Mouse (Mus musculus): Measurements from ENCODE around the gene Nav3. TPM values are rescaled to one million over a fixed set of nuclear protein-coding genes. Genes with fewer than 3 reads are reported as not detected.

The Nav3 gene
- 4.9 and 7.7 TPM in 2 replicates for total RNA-seq (2014; rRNA removed; ENCODE audit: low replicate concordance)
- 1.4 and 2.0 TPM in 2 replicates for polyA plus RNA-seq (2015; fragmentation: Nextera tagmentation; extraction: Ambion mirVana)

DNA sequence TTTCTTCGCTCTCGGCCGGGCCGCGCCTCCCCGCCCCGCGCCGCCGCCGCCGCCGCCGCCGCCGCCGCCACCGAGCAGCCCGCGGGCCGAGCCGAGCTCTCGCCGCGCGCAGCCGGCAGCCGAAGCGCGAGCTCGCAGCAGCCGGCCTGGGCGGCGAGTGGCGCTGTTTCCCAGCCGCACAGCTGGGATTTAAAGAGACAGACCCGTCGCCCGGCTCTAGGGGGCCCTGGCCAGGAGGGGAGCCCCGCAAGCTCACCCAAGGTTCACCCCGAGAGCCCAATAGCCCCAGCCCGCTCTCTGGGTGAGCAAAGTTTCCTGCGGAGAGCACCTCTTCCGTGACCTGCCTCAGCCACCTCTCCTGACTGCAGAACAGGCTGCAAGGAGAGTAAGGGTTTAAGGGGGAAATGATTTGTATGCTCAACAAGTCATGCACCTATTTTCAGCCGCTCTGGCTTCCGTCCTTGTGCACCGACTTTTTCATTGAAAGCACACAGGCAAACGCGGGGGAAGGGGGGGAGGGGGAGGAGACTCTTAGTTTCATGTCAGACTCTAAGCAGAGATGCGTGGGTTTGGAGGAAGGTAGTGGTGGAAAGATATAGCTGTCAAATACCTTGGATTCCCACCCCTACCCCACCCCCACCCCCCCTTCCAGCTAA lies at the start of gene Nav3:
Gene Nav3 (minus strand): TSS at position 367 of the 656 bp plus-strand sequence.
- WGBS: under 1% methylated on average over 49 of the region's 50 CpGs
- Histone ChIP-seq H3K27ac (ENCODE audit: low read depth) (peak within 1 kb of the TSS; percentile 57; the same call in 1 of the 2 replicates), H3K4me2 (ENCODE audit: low read depth, low read length) (peak within 1 kb of the TSS; percentile 93), H3K36me3 (replicated peaks; ENCODE audit: control insufficient read depth, insufficient read depth, low read length) (no peaks in the 10 kb centered on the region), H3K4me3 (ENCODE audit: low read depth, low read length) (peak within 1 kb of the TSS; percentile 89), H3K4me1 (ENCODE audit: control insufficient read depth, insufficient read depth) (peaks cover 9% of the 10 kb centered on the region; the same call in 1 of the 2 replicates), H3K9ac (replicated peaks; ENCODE audit: low read depth, low read length) (peak within 1 kb of the TSS; percentile 66), H3K9me3 (replicated peaks; ENCODE audit: control insufficient read depth, low read length) (no peaks in the 10 kb centered on the region), H3K27me3 (ENCODE audit: control insufficient read depth, insufficient read depth, low read length) (0 out of 2 replicates have a peak, but pooled peaks cover 14% of the 10 kb centered on the region)
- no peak for TF ChIP-seq EP300 (IDR thresholded peaks at IDR 0.05; ENCODE audit: low read depth)
- TF ChIP-seq CTCF (IDR thresholded peaks at IDR 0.05; ENCODE audit: low read depth): peak; percentile 38
- ATAC-seq (ENCODE audit: insufficient read depth, low read depth) (peak; percentile 89), DNase-seq (ENCODE audit: low spot score) (peak; percentile 57)

DNA sequence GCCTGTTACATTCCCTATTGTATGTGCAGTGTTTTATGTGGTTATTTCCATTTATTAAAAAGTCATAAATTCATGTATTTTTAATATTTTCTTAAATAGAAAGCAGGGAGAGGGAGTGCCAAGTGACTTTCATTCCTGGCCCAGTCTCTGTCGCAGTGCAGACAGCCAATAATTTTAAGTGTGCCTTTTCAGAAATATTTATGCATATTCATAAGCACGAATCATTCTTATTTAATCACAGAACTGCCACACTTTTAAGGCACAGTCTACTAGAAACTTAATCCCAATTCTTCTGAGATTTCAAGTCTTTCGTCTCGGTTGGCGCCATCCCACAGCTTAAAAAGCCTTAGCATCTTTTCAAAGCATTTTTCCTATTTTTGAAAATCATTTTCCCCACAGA lies 29.3 kb upstream of the Nav3 start:
- DNase-seq (ENCODE audit: low spot score): no peak
- WGBS: 78% methylated on average over 5 of the region's 5 CpGs

DNA sequence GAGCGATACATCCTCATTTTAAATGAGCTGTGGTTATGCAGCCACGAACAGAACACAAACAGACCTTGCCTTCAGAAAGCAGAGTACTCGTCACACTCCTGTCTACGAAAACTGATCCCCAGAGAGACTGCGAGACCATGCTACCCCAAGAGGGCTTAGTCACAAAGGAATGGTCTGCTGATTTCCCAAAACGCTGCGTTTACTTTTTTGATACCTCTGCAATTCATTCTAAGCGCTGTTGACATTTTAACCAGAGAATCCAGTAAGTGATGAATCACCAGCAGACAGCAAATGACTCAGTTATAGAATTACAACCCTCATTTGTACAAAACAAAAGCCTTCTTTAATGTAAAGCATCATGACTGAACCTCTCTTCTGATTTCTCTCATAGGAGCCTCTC lies 28.8 kb upstream of the Nav3 start:
- Histone ChIP-seq H3K4me3 (ENCODE audit: low read depth, low read length) (no peak overlapping the region), H3K36me3 (replicated peaks; ENCODE audit: control insufficient read depth, insufficient read depth, low read length) (no peaks in the 10 kb centered on the region), H3K4me2 (ENCODE audit: low read depth, low read length) (no peak overlapping the region), H3K27ac (ENCODE audit: low read depth) (no peak overlapping the region), H3K27me3 (ENCODE audit: control insufficient read depth, insufficient read depth, low read length) (no peaks in the 10 kb centered on the region), H3K4me1 (ENCODE audit: control insufficient read depth, insufficient read depth) (no peaks in the 10 kb centered on the region), H3K9ac (replicated peaks; ENCODE audit: low read depth, low read length) (no peak overlapping the region), H3K9me3 (replicated peaks; ENCODE audit: control insufficient read depth, low read length) (no peaks in the 10 kb centered on the region)
- no peak for DNase-seq (ENCODE audit: low spot score)
- TF ChIP-seq EP300 (IDR thresholded peaks at IDR 0.05; ENCODE audit: low read depth): no peak
- TF ChIP-seq CTCF (IDR thresholded peaks at IDR 0.05; ENCODE audit: low read depth): no peak
- 67% methylated on average over 8 of the region's 8 CpGs for WGBS
- no peak for ATAC-seq (ENCODE audit: insufficient read depth, low read depth)

More for the DNA sequence above, 29.3 kb upstream of the Nav3 start:
- no peak for ATAC-seq (ENCODE audit: insufficient read depth, low read depth)
- Histone ChIP-seq H3K9me3 (replicated peaks; ENCODE audit: control insufficient read depth, low read length) (no peaks in the 10 kb centered on the region), H3K27ac (ENCODE audit: low read depth) (no peak overlapping the region), H3K27me3 (ENCODE audit: control insufficient read depth, insufficient read depth, low read length) (no peaks in the 10 kb centered on the region), H3K4me3 (ENCODE audit: low read depth, low read length) (no peak overlapping the region), H3K9ac (replicated peaks; ENCODE audit: low read depth, low read length) (no peak overlapping the region), H3K36me3 (replicated peaks; ENCODE audit: control insufficient read depth, insufficient read depth, low read length) (no peaks in the 10 kb centered on the region), H3K4me2 (ENCODE audit: low read depth, low read length) (no peak overlapping the region), H3K4me1 (ENCODE audit: control insufficient read depth, insufficient read depth) (no peaks in the 10 kb centered on the region)
- TF ChIP-seq EP300 (IDR thresholded peaks at IDR 0.05; ENCODE audit: low read depth) (no peak), CTCF (IDR thresholded peaks at IDR 0.05; ENCODE audit: low read depth) (no peak)

DNA sequence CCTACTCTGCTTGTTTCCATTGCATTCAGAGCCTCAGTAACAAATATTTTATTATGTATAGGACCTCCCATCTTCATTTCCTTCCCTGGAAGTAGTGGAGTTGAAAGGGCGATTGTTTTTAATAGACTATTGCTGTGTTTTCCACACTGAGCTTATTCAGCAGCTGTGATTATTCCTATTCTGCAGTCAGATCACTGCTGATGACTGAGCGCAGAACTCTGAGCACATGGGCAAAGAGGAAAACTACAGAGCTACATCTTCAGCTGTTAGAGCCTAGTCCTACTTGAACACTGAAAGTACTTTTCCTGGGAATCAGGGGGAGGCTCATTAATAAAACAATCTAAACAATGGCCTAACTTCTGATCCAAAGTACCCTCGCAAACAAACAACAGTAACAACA lies 23.2 kb upstream of the Nav3 start:
- H3K9ac ChIP-seq (replicated peaks; ENCODE audit: low read depth, low read length): no peak overlapping the region
- ATAC-seq (ENCODE audit: insufficient read depth, low read depth): no peak
- no peak overlapping the region for H3K4me3 ChIP-seq (ENCODE audit: low read depth, low read length)
- DNase-seq (ENCODE audit: low spot score): no peak
- no peaks in the 10 kb centered on the region for H3K9me3 ChIP-seq (replicated peaks; ENCODE audit: control insufficient read depth, low read length)
- no peaks in the 10 kb centered on the region for H3K4me1 ChIP-seq (ENCODE audit: control insufficient read depth, insufficient read depth)
- no peaks in the 10 kb centered on the region for H3K27me3 ChIP-seq (ENCODE audit: control insufficient read depth, insufficient read depth, low read length)
- 73% methylated on average over 3 of the region's 3 CpGs for WGBS
- TF ChIP-seq EP300 (IDR thresholded peaks at IDR 0.05; ENCODE audit: low read depth) (no peak), CTCF (IDR thresholded peaks at IDR 0.05; ENCODE audit: low read depth) (no peak)
- H3K4me2 ChIP-seq (ENCODE audit: low read depth, low read length): no peak overlapping the region
- no peak overlapping the region for H3K27ac ChIP-seq (ENCODE audit: low read depth)
- no peaks in the 10 kb centered on the region for H3K36me3 ChIP-seq (replicated peaks; ENCODE audit: control insufficient read depth, insufficient read depth, low read length)

DNA sequence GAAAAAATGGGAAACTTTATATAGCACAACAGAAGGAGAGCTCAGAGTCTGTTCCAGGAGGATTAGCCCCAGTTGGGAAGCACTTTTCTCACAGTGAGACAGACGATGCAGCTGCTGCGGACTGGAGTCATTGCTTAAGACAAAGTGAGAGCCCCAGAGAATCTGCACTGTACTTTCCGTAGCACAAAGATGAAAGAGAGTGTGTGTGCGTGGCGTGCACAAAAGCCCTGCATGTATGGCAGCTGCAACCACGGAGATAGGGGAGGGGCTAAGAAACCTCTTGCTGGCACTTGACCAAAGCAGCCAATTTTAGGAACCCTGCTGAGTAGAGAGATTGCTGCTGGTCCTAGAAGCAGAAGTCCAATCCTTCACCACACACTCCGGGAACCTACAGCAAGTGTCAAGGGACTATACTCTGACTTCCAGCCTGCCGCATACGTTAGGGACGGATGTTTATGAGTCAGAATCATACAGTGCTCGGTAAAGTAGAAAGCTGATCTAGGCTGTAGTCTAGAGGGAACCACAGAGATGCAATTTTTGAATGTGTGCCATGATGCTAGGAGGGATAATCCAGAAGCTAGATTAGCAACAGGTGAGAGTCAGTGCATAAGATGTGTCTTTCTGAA lies 21.8 kb upstream of the Nav3 start:
- ATAC-seq (ENCODE audit: insufficient read depth, low read depth) (no peak), DNase-seq (ENCODE audit: low spot score) (no peak)
- H3K27ac ChIP-seq (ENCODE audit: low read depth): no peak overlapping the region
- H3K9ac ChIP-seq (replicated peaks; ENCODE audit: low read depth, low read length): no peak overlapping the region
- H3K27me3 ChIP-seq (ENCODE audit: control insufficient read depth, insufficient read depth, low read length): no peaks in the 10 kb centered on the region
- no peaks in the 10 kb centered on the region for H3K36me3 ChIP-seq (replicated peaks; ENCODE audit: control insufficient read depth, insufficient read depth, low read length)
- no peak for TF ChIP-seq EP300 (IDR thresholded peaks at IDR 0.05; ENCODE audit: low read depth)
- no peak for TF ChIP-seq CTCF (IDR thresholded peaks at IDR 0.05; ENCODE audit: low read depth)
- H3K4me2 ChIP-seq (ENCODE audit: low read depth, low read length): no peak overlapping the region; the same call in 1 of the 2 replicates
- no peak overlapping the region for H3K4me3 ChIP-seq (ENCODE audit: low read depth, low read length)
- no peaks in the 10 kb centered on the region for H3K9me3 ChIP-seq (replicated peaks; ENCODE audit: control insufficient read depth, low read length)
- WGBS: 65% methylated on average over 11 of the region's 11 CpGs
- no peaks in the 10 kb centered on the region for H3K4me1 ChIP-seq (ENCODE audit: control insufficient read depth, insufficient read depth)
